Mouse (Mus musculus) stomach, postnatal 0 days (tissue): ENCODE data around the gene Crim1. TPM values are rescaled to one million over a fixed set of nuclear protein-coding genes. Genes with fewer than 3 reads are reported as not detected.

ENCODE experiments used
- ATAC-seq: fragments of 200-750 bp; cut with Nextera tagmentation; 2 replicates; pipeline ENCODE4 v1.8.0; 2017; ENCODE audit not compliant: low FRiP score, low TSS enrichment
- DNase-seq: peaks from one replicate; pipeline ENCODE4 v3.0.0-alpha.2; 2016; ENCODE audit warnings: low spot score
- H3K27ac ChIP-seq: fragments of 300-500 bp; sonication (generic); replicated peaks from 2 replicates; pipeline ENCODE4 v1.5.1; 2014; ENCODE audit warnings: mild to moderate bottlenecking, control low read depth
- H3K27me3 ChIP-seq: fragments of 300-500 bp; sonication (generic); 2 replicates; pipeline ENCODE4 v1.6.1; 2014; ENCODE audit warnings: low read length; ENCODE audit not compliant: control insufficient read depth, insufficient read depth
- H3K36me3 ChIP-seq: fragments of 300-500 bp; sonication (generic); 2 replicates; pipeline ENCODE4 v1.6.1; 2014; ENCODE audit warnings: low read length, mixed read lengths; ENCODE audit not compliant: control insufficient read depth, insufficient read depth
- H3K4me1 ChIP-seq: fragments of 300-500 bp; sonication (generic); replicated peaks from 2 replicates; pipeline ENCODE4 v1.6.1; 2014; ENCODE audit warnings: antibody characterized with exemption; ENCODE audit not compliant: control insufficient read depth, insufficient read depth
- H3K4me2 ChIP-seq: fragments of 300-500 bp; sonication (generic); replicated peaks from 2 replicates; pipeline ENCODE4 v1.6.1; 2014; ENCODE audit warnings: low read depth, mild to moderate bottlenecking, control low read depth, moderate library complexity
- H3K4me3 ChIP-seq: fragments of 300-500 bp; sonication (generic); 2 replicates; pipeline ENCODE4 v1.5.1; 2014; ENCODE audit warnings: low read depth, low read length, control low read depth
- H3K9ac ChIP-seq: fragments of 300-500 bp; sonication (generic); 2 replicates; pipeline ENCODE4 v1.6.1; 2014; ENCODE audit warnings: mild to moderate bottlenecking, low read length, control low read depth, mixed read lengths
- H3K9me3 ChIP-seq: fragments of 300-500 bp; sonication (generic); 2 replicates; pipeline ENCODE4 v1.6.1; 2016; ENCODE audit warnings: low read length; ENCODE audit not compliant: control insufficient read depth
- CTCF ChIP-seq: IDR thresholded peaks from 2 replicates; pipeline ENCODE4 v1.5.1; 2016; ENCODE audit warnings: antibody characterized with exemption, low read depth, mild to moderate bottlenecking, moderate library complexity
- EP300 ChIP-seq: optimal IDR thresholded peaks from 2 replicates; pipeline ENCODE3; 2016; ENCODE audit warnings: antibody characterized with exemption
- WGBS: fragments of 180-500 bp; shearing (Covaris S2); extraction: QIAGEN DNeasy Blood & Tissue Kit; methylation state at CpG from one replicate; pipeline ENCODE4 v1.1.7; 2014; 5-methylcytosine and 5-hydroxymethylcytosine counted together
- polyA plus RNA-seq: library from polyadenylated mRNA; unstranded; fragments of >200 nt; fragmentation: Nextera tagmentation; extraction: Ambion mirVana; gene quantifications from 2 replicates; pipeline ENCODE4 v1.2.1, GENCODE M21; 2015

The Crim1 gene
- polyA plus RNA-seq, 1 experiment from 2014 or later: 5.1 TPM

DNA sequence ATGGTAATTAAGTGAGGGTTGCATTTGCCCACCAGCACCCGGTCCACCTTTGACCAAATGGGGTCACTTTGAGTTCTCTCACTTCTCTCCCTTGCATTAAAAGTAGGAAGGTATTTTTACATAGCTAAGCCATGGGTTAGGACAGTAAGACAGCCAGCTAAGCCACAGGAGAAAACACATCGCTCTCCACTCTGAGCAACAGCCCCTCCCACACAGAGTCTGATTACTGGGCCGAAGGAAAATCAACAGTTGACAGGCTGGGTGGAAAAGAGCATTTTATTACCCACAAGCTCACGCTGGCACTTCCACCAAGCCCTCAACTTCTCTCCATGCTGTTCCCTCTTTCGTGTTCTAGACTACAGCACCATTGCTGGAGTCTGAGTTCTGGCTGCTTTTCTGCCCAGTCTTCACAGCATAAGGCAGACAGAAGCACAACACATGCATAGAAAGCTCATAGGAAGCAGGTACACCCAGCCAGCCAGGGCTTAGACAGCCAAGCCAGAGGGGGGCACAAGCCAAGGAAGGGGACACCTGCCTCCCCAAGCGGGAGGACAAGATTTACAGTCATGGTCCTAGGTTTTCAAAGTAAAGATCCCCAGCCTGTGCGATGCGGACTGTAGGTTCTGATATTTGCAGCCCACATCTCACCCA lies 179.2 kb downstream of the Crim1 start:
- no peak for ATAC-seq
- Histone ChIP-seq H3K9me3 (no peaks in the 10 kb centered on the region), H3K9ac (no peak overlapping the region), H3K36me3 (peaks cover 7% of the 10 kb centered on the region), H3K27me3 (no peaks in the 10 kb centered on the region), H3K4me2 (no peak overlapping the region), H3K4me1 (no peaks in the 10 kb centered on the region), H3K4me3 (no peak overlapping the region), H3K27ac (no peak overlapping the region)
- DNase-seq: no peak
- TF ChIP-seq CTCF (no peak), EP300 (no peak)
- WGBS: 73% methylated on average over 8 of the region's 8 CpGs

DNA sequence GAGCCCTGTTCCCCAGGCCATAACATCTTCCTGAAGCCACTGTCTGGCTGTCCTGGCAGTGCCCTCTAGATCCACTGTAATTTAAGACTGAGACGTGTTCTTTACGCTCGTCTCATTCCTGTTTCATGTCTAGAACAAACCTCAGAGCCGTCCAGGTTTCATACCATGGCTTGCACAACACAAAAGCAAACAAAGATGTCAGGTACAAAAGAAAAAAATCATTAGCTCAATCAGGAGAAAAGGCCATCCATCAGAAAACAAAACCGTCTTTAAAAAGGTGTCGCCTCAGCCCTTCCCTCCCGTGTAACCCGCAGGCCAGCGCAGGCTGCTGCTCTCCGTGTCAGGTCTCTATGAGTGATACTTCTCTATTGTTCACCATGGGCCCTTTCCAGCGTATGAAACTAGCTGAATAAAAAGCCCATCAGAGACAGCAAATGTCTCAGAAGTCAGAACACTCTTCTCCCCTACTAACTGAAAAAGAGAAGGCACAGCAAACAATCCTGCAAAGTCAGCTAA lies 179.7 kb downstream of the Crim1 start:
- Histone ChIP-seq H3K9me3 (no peaks in the 10 kb centered on the region), H3K4me3 (no peak overlapping the region), H3K4me2 (no peak overlapping the region), H3K27me3 (no peaks in the 10 kb centered on the region), H3K4me1 (no peaks in the 10 kb centered on the region), H3K9ac (no peak overlapping the region), H3K27ac (no peak overlapping the region), H3K36me3 (peaks cover 7% of the 10 kb centered on the region)
- peak; percentile 10 for DNase-seq
- 65% methylated on average over 11 of the region's 11 CpGs for WGBS
- no peak for ATAC-seq
- TF ChIP-seq EP300 (no peak), CTCF (no peak)

DNA sequence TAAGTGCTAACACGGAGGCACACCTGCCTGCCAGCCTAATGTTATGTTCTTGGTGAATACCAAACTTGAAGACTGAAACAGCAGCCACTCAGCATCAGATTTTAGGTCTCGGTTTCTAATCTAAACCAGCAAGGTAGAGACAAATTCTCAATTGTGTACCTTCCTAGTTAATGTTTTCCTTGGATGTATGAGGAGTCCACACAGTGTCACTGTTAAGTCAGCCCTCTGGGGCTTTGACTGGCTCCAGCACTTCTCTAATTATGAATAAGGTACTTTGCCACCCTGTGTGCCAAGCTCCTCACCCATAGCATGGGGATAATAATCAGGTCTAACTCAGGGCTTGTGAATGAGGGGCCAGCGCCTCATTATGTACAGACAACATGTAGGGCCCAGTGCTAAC lies 182.3 kb downstream of the Crim1 start:
- WGBS: 73% methylated on average over 3 of the region's 3 CpGs
- peaks cover 5% of the 10 kb centered on the region for H3K36me3 ChIP-seq
- H3K9me3 ChIP-seq: no peaks in the 10 kb centered on the region
- DNase-seq: peak; percentile 1
- TF ChIP-seq CTCF (no peak), EP300 (no peak)
- no peak overlapping the region for H3K4me2 ChIP-seq
- no peak overlapping the region for H3K27ac ChIP-seq
- no peak overlapping the region for H3K9ac ChIP-seq
- no peaks in the 10 kb centered on the region for H3K4me1 ChIP-seq
- no peak for ATAC-seq
- H3K27me3 ChIP-seq: no peaks in the 10 kb centered on the region
- no peak overlapping the region for H3K4me3 ChIP-seq

DNA sequence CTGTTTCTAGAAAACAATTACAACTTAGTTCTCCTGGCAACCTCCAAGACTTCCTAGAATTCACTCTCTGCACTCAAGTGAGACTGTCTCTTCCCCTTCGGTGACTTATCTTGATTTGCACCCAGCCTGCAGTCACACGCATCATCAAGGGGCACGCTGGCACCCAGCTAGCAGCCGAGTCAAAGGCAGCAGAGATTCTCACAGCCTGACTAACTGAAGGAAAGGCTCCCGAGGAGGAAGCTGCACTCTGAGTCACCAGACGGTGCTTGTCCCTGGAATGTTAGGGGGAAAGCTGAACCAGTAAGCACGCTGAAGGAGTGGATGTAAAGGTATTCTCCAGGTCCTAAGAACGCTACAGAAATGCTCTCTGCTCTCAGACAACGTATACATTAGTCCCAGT lies 187.6 kb downstream of the Crim1 start:
- ATAC-seq (no peak; the same call in 1 of the 2 replicates), DNase-seq (no peak)
- H3K27me3 ChIP-seq: no peaks in the 10 kb centered on the region
- TF ChIP-seq CTCF: no peak
- TF ChIP-seq EP300: no peak
- no peaks in the 10 kb centered on the region for H3K4me1 ChIP-seq
- H3K36me3 ChIP-seq: no peaks in the 10 kb centered on the region
- no peaks in the 10 kb centered on the region for H3K9me3 ChIP-seq
- H3K9ac ChIP-seq: no peak overlapping the region
- H3K4me2 ChIP-seq: no peak overlapping the region
- H3K27ac ChIP-seq: no peak overlapping the region
- whole genome bisulfite sequencing: 57% methylated on average over 9 of the region's 9 CpGs
- H3K4me3 ChIP-seq: no peak overlapping the region

DNA sequence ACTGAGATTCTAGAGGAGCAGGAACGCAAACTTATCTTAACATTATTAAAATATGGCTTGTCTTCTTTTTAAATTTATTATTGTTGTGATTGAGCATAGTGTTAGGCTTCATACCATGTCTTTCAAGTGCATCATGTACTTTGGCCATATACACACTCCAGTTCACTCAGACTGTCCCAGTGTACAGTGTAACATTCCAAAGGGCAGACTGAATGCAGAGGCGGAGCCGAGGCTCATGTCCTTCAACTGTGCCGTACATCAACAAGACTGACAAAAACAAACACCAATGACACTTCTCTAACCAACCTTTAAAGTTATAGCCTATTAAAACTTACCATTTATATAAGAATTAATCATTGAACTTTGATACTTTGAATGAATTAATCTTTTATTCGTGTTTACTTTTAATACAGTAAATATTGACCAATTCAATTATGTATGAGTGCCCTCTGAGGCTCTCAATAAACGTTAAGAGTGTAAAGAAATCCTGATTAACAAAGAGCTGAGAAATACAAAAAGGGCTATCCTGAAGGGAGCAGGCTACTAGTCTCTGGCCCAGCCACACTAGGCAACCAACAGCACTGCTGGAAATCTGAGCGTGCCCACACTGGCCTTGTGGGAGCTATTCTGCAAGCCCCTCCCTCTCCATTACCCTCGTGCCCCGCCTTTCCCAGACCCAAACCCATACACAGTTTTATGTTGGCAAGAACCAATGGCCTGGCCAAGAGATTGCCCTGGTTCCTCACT lies 188.2 kb downstream of the Crim1 start:
- Histone ChIP-seq H3K4me1 (no peaks in the 10 kb centered on the region), H3K4me3 (no peak overlapping the region), H3K27me3 (no peaks in the 10 kb centered on the region), H3K4me2 (no peak overlapping the region), H3K36me3 (no peaks in the 10 kb centered on the region), H3K27ac (no peak overlapping the region), H3K9me3 (no peaks in the 10 kb centered on the region), H3K9ac (no peak overlapping the region)
- DNase-seq: peak; percentile 13
- TF ChIP-seq EP300 (no peak), CTCF (no peak)
- 63% methylated on average over 9 of the region's 9 CpGs for WGBS
- peak; percentile 72 for ATAC-seq

DNA sequence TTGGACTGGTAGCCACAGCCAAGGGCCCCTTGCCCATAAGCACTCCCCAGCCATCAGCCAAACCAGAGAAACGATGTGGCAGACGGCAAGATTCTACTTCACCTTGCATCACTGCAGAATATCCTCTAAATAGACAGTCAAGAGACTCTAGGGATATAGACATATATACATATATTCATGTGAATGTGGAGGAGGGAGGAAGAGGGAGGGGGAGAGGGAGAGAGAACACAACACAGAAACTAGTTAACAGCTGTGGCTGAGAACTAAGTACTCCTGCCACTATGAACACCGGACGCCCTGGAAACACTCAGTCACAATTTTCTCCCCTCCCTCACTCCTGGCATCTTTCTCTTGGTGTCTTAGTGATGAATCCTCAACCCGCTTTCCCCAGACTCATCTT lies 189.5 kb downstream of the Crim1 start:
- DNase-seq (no peak), ATAC-seq (no peak)
- Histone ChIP-seq H3K36me3 (no peaks in the 10 kb centered on the region), H3K4me2 (no peak overlapping the region), H3K9me3 (no peaks in the 10 kb centered on the region), H3K27me3 (no peaks in the 10 kb centered on the region), H3K9ac (no peak overlapping the region), H3K4me3 (no peak overlapping the region), H3K4me1 (no peaks in the 10 kb centered on the region), H3K27ac (no peak overlapping the region)
- WGBS: 87% methylated on average over 5 of the region's 5 CpGs
- TF ChIP-seq EP300 (no peak), CTCF (no peak)
